Mouse (Mus musculus) heart, embryonic 12.5 days (tissue): Measurements from ENCODE around the gene Fras1. TPM values are rescaled to one million over a fixed set of nuclear protein-coding genes. Genes with fewer than 3 reads are reported as not detected.

Source experiments
- ATAC-seq: fragments of 200-750 bp; cut with Nextera tagmentation; 2 replicates; pipeline ENCODE4 v1.8.0; 2017; ENCODE audit warnings: moderate TSS enrichment, moderate library complexity; ENCODE audit not compliant: insufficient number of reproducible peaks, low FRiP score
- H3K27ac ChIP-seq: fragments of 300-500 bp; sonication (generic); 2 replicates; pipeline ENCODE4 v1.5.1; 2016; ENCODE audit warnings: mild to moderate bottlenecking, moderate library complexity; ENCODE audit not compliant: poor library complexity, severe bottlenecking
- H3K27me3 ChIP-seq: fragments of 300-500 bp; sonication (generic); replicated peaks from 2 replicates; pipeline ENCODE4 v1.6.1; 2016; ENCODE audit warnings: mild to moderate bottlenecking, moderate library complexity
- H3K36me3 ChIP-seq: fragments of 300-500 bp; sonication (generic); 2 replicates; pipeline ENCODE4 v1.6.1; 2016; ENCODE audit warnings: mild to moderate bottlenecking, moderate library complexity
- H3K4me1 ChIP-seq: fragments of 300-500 bp; sonication (generic); replicated peaks from 2 replicates; pipeline ENCODE4 v1.6.1; 2016; ENCODE audit warnings: mild to moderate bottlenecking
- H3K4me2 ChIP-seq: fragments of 300-500 bp; sonication (generic); 2 replicates; pipeline ENCODE4 v1.6.1; 2016; ENCODE audit warnings: mild to moderate bottlenecking, moderate library complexity
- H3K4me3 ChIP-seq: fragments of 300-500 bp; sonication (generic); 2 replicates; pipeline ENCODE4 v1.5.1; 2016; ENCODE audit warnings: mild to moderate bottlenecking
- H3K9ac ChIP-seq: fragments of 300-500 bp; sonication (generic); 2 replicates; pipeline ENCODE4 v1.6.1; 2016; ENCODE audit warnings: mild to moderate bottlenecking, moderate library complexity
- H3K9me3 ChIP-seq: fragments of 300-500 bp; sonication (generic); replicated peaks from 2 replicates; pipeline ENCODE4 v1.6.1; 2016; ENCODE audit warnings: mild to moderate bottlenecking, moderate library complexity
- WGBS: fragments of 180-500 bp; shearing (Covaris S2); methylation state at CpG from one replicate; pipeline ENCODE4 v1.1.7; 2016; 5-methylcytosine and 5-hydroxymethylcytosine counted together
- polyA plus RNA-seq: library from polyadenylated mRNA; unstranded; fragments of >200 nt; fragmentation: Nextera tagmentation; extraction: Ambion mirVana; gene quantifications from 2 replicates; pipeline ENCODE4 v1.2.1, GENCODE M21; 2016

The Fras1 gene
- polyA plus RNA-seq, 1 experiment from 2014 or later: 22.8 TPM

DNA sequence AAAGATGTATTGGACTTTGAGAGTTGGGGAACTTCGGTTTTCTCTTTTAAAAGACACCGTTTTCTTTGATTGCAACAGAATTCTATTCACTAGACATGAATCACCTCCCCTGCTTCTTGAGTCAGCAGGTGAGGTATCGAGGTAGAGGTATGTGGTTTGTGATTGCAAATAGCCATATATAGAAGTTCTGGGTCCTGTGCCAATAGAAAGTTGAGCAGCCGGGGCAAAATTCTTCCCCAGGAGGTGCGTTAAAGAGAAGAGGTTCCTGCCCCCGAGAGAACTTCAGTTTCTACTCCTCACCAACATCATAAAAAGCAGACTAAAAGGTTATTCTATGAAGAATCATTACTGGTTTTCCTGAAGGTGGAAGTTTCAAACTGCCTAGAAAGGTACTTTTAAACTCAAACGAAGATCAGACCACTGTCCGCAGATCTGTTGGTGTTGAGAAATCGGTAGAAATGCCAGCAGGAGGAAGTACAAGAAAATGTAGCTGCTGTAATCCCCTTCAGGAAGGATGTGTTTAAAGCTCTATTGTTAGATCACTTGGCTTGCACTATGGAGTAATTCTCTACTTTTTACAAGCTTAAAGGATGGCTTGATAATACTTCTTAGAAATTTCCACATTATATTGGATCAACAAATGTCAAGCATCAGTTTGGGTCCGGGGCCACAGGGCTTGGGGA is 420.3 kb downstream of the Fras1 start:
- H3K27ac ChIP-seq: no peak overlapping the region
- H3K9me3 ChIP-seq: no peaks in the 10 kb centered on the region
- ATAC-seq: no peak
- H3K4me3 ChIP-seq: peak overlapping the region; percentile 73
- H3K36me3 ChIP-seq: peaks cover 3% of the 10 kb centered on the region; the same call in 1 of the 2 replicates
- WGBS: 39% methylated on average over 10 of the region's 10 CpGs
- peaks cover 19% of the 10 kb centered on the region; the same call in 1 of the 2 replicates for H3K4me1 ChIP-seq
- H3K9ac ChIP-seq: peak overlapping the region; percentile 80
- peak overlapping the region; percentile 93 for H3K4me2 ChIP-seq
- H3K27me3 ChIP-seq: no peaks in the 10 kb centered on the region

GRCm38 (mm10) chr5:96795752-96796151 is 422.0 kb downstream of the Fras1 start:
- Histone ChIP-seq H3K4me3 (no peak overlapping the region), H3K27me3 (no peaks in the 10 kb centered on the region), H3K9ac (no peak overlapping the region), H3K27ac (no peak overlapping the region), H3K36me3 (peaks cover 10% of the 10 kb centered on the region; the same call in 1 of the 2 replicates), H3K4me1 (peaks cover 27% of the 10 kb centered on the region), H3K9me3 (no peaks in the 10 kb centered on the region), H3K4me2 (no peak overlapping the region)
- ATAC-seq: no peak
- 88% methylated on average over 1 of the region's 1 CpGs for WGBS

- H3K9me3 ChIP-seq: no peaks in the 10 kb centered on the region
- H3K36me3 ChIP-seq: peaks cover 10% of the 10 kb centered on the region; the same call in 1 of the 2 replicates
- H3K4me1 ChIP-seq: peaks cover 40% of the 10 kb centered on the region
- H3K27ac ChIP-seq: no peak overlapping the region
- no peaks in the 10 kb centered on the region for H3K27me3 ChIP-seq
- no peak for ATAC-seq
- H3K4me2 ChIP-seq: no peak overlapping the region
- H3K4me3 ChIP-seq: no peak overlapping the region
- WGBS: 80% methylated on average over 6 of the region's 6 CpGs
- H3K9ac ChIP-seq: no peak overlapping the region
Observed at GRCm38 (mm10) chr5:96797465-96797864, 423.7 kb downstream of the Fras1 start.

- Histone ChIP-seq H3K9me3 (no peaks in the 10 kb centered on the region), H3K4me3 (no peak overlapping the region), H3K4me1 (peaks cover 44% of the 10 kb centered on the region), H3K27me3 (no peaks in the 10 kb centered on the region), H3K36me3 (peaks cover 10% of the 10 kb centered on the region; the same call in 1 of the 2 replicates), H3K27ac (no peak overlapping the region), H3K4me2 (no peak overlapping the region), H3K9ac (no peak overlapping the region)
- no peak for ATAC-seq
- WGBS: 87% methylated on average over 9 of the region's 9 CpGs
Observed at GRCm38 (mm10) chr5:96799165-96799564, 425.4 kb downstream of the Fras1 start.

DNA sequence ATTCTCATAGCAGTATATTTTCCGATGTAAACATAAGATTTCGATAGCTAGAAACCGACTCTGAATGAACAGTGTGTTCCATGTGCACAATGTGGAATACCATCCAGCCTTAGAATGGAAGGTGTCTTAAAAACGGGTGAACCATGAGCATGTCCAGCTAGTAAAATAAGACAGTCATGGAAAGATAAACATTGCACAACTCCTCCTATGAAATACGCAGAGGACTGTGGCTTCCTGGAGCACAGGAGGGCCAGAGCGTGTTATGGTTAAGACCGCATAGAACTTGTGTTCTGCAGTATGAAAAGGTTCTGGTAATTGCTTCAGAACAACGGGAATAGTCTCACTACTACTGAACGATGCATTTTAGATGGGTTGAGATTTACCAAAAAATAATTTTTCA is 426.2 kb downstream of the Fras1 start:
- WGBS: 80% methylated on average over 9 of the region's 9 CpGs

GRCm38 (mm10) chr5:96802185-96802584 is 428.4 kb downstream of the Fras1 start:
- Histone ChIP-seq H3K4me2 (no peak overlapping the region), H3K4me1 (peaks cover 44% of the 10 kb centered on the region), H3K4me3 (no peak overlapping the region), H3K27ac (0 out of 2 replicates have a peak overlapping the region, but pooled peaks have one; percentile 9), H3K27me3 (no peaks in the 10 kb centered on the region), H3K9ac (no peak overlapping the region), H3K36me3 (peaks cover 10% of the 10 kb centered on the region; the same call in 1 of the 2 replicates), H3K9me3 (no peaks in the 10 kb centered on the region)
- ATAC-seq: no peak
- 34% methylated on average over 7 of the region's 7 CpGs for WGBS

More for the DNA sequence above, 426.2 kb downstream of the Fras1 start:
- Histone ChIP-seq H3K27ac (no peak overlapping the region), H3K4me2 (no peak overlapping the region), H3K4me3 (no peak overlapping the region), H3K27me3 (no peaks in the 10 kb centered on the region), H3K9me3 (no peaks in the 10 kb centered on the region), H3K36me3 (peaks cover 10% of the 10 kb centered on the region; the same call in 1 of the 2 replicates), H3K4me1 (peaks cover 48% of the 10 kb centered on the region), H3K9ac (no peak overlapping the region)
- ATAC-seq: no peak

DNA sequence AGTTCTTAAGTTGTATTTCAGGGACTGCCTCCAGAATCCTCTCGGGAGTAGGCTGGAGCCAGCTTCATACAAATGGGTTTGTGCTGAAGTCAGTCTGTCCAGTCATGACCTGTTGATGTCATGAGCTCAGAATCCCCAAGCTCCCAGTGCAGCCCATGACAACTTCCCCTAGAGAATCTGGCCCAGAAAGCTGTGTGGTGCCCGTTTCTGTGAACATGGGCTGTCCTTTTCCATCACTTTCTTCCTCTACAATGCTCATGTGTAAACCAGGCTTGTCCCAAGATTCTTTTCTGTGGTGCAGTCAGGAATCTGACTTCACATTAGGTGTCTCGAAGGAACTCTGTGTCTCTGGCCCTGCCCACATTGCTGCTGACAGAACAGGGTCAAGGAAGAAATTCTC is 429.3 kb downstream of the Fras1 start:
- H3K4me3 ChIP-seq: no peak overlapping the region
- H3K27me3 ChIP-seq: no peaks in the 10 kb centered on the region
- peaks cover 8% of the 10 kb centered on the region; the same call in 1 of the 2 replicates for H3K36me3 ChIP-seq
- H3K9me3 ChIP-seq: no peaks in the 10 kb centered on the region
- 37% methylated on average over 3 of the region's 3 CpGs for WGBS
- no peak for ATAC-seq
- H3K27ac ChIP-seq: peak overlapping the region; percentile 26; the same call in 1 of the 2 replicates
- no peak overlapping the region for H3K9ac ChIP-seq
- H3K4me1 ChIP-seq: peaks cover 44% of the 10 kb centered on the region
- no peak overlapping the region for H3K4me2 ChIP-seq

DNA sequence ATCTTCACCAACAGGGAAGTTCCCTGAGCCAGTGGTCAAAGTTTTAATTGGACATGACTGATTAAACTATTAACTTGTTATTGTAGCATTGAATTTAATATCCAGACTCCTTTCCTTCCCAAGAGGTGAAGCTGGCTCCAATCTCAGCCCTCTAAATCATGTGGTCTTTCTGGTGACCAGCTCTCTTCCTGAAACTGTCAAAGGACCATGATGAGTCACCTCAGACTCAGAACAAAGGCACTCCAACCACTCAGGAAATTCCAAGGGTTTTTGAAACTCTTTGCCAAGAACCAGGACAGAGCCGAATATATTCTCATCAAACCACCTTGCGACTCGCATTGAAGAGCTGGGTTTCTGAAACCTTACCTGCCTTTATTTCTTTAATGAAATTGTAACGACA is 430.5 kb downstream of the Fras1 start:
- WGBS: 54% methylated on average over 4 of the region's 4 CpGs
- peak; percentile 52; the same call in 1 of the 2 replicates for ATAC-seq

DNA sequence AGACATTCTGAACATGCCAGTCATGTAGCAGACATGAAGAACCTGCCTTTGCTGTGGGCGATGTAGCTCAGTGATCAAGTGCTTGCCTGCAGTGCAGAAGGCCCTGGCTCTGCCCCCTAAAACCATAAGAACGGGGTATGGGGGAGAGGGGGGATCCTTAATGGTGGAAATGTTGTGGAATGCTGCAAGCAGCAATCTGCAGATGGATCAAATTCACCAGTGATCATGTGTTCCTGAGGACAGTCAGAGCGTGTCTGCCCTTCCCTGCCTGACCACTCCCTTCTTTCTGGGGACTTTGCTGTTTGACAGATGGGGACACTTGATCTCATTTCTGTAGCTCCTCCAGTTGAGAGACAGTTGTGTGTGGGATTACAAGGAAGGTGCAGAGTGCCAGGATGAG is 431.1 kb downstream of the Fras1 start:
- Histone ChIP-seq H3K4me3 (no peak overlapping the region), H3K4me2 (no peak overlapping the region), H3K9me3 (no peaks in the 10 kb centered on the region), H3K4me1 (peaks cover 44% of the 10 kb centered on the region), H3K36me3 (no peaks in the 10 kb centered on the region), H3K27me3 (no peaks in the 10 kb centered on the region), H3K27ac (no peak overlapping the region), H3K9ac (no peak overlapping the region)
- 67% methylated on average over 3 of the region's 3 CpGs for WGBS
- ATAC-seq: no peak

More for the DNA sequence above, 430.5 kb downstream of the Fras1 start:
- no peak overlapping the region for H3K27ac ChIP-seq
- no peaks in the 10 kb centered on the region for H3K27me3 ChIP-seq
- H3K9me3 ChIP-seq: no peaks in the 10 kb centered on the region
- no peak overlapping the region for H3K4me2 ChIP-seq
- peaks cover 5% of the 10 kb centered on the region; the same call in 1 of the 2 replicates for H3K36me3 ChIP-seq
- H3K9ac ChIP-seq: no peak overlapping the region
- H3K4me3 ChIP-seq: no peak overlapping the region
- peaks cover 44% of the 10 kb centered on the region for H3K4me1 ChIP-seq

DNA sequence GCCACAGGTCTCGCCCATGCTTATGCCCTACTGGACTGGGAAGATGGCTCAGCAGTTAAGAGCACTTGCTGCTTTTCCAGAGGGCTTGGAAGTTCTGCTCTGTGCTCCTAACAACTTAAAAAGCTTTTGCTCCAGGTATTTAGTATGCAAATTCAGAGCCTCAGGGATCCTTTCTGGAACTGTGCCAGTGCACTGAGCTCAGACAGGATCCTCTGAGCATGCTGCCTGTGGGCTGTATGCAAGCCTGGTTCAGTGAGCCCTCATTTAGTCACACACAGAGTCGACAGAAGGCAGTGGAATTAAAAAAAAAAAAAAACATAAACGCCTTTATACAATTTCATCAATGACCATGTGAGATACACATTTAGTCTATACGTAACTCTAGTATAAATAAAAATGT is 436.9 kb downstream of the Fras1 start:
- WGBS: 71% methylated on average over 4 of the region's 4 CpGs
- no peaks in the 10 kb centered on the region for H3K27me3 ChIP-seq
- H3K4me1 ChIP-seq: no peaks in the 10 kb centered on the region
- peaks cover 12% of the 10 kb centered on the region for H3K36me3 ChIP-seq
- no peak overlapping the region for H3K27ac ChIP-seq
- no peak overlapping the region for H3K4me2 ChIP-seq
- H3K9ac ChIP-seq: no peak overlapping the region
- no peak for ATAC-seq
- no peaks in the 10 kb centered on the region for H3K9me3 ChIP-seq
- H3K4me3 ChIP-seq: no peak overlapping the region

DNA sequence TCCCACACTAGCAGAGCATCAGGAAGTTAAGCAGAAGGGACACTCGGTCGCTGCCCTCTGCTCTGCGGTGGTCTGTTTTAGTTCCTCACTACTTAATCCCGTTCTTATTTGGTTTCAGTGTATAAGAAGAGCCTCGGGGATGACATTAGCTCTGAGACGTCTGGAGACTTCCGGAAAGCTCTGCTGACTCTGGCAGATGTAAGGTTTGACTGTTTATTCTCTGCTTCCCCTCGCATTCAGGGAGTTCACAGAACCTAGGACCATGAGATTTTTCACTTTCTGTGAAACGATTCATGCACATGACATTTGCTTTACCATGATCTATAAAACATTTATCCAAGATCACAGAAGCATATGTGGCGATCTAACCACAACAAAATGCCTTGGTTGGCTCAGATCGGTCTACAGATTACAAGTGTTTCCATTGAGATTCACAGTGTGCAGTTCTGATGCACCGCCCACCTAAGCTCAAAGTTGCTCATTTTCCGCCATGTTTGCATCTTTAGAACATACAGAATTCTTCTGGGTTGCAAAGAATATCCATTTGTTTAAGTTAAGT is 451.1 kb downstream of the Fras1 start:
- H3K4me1 ChIP-seq: no peaks in the 10 kb centered on the region
- H3K36me3 ChIP-seq: peaks cover 28% of the 10 kb centered on the region
- no peak overlapping the region for H3K9ac ChIP-seq
- ATAC-seq: no peak
- WGBS: 85% methylated on average over 13 of the region's 13 CpGs
- no peaks in the 10 kb centered on the region for H3K27me3 ChIP-seq
- no peak overlapping the region for H3K4me2 ChIP-seq
- no peak overlapping the region for H3K27ac ChIP-seq
- no peak overlapping the region for H3K4me3 ChIP-seq
- no peaks in the 10 kb centered on the region for H3K9me3 ChIP-seq
